Mouse (Mus musculus) spleen, postnatal 36 days (tissue): Measurements from ENCODE around the gene Tamm41.

ENCODE experiments used
- DNase-seq, 2 experiments: peaks; one replicate each; pipeline ENCODE4 v3.0.0; 2022; ENCODE audit warnings: low spot score in 2 of 2, mixed read lengths in 1 of 2

Gene Tamm41

DNA sequence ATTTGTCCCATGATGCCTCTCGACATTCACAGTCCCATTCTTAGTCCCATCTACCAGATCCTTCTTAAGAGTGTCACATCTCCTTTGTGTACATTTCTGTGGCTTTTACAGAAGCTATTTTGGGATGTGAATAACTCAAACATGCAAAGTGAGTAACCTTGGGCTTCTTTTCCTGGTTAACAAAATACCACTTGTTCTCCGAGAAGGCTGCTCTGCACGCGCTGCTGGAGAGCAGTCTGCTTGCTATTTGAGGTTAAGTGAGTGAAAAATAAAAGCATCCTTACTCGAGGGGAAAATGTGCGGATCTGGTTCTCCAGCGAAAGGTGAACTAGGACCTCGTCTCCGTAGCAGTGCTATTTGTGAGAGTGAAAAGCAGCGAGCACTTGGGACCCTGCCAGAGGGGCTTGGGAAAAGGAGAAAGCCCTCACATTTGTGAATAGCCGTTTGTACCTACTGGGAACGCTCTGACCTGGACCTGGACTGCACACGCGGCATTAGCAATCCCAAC lies 10.1 kb downstream of the Tamm41 start:
- DNase-seq = no peak

DNA sequence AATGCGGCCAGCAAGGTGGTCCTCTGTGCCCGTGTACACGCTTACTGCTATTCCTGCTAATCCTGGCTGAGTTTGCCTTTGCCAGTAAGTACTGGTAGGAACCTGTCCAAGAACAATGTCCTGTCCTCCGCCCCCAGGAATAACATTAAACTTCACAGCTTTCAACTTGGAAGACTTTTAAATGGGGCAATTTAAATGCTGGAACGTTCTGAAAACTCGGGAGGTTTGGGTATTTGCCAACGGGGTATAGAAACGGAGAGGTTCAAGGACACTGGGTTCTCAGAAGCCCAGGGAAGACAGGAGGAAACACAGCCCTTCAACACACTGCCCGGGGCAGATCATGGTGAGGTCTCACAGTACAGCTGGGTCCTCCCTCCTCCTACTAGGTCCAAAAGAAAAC lies 14.8 kb downstream of the Tamm41 start:
- DNase-seq = no peak

DNA sequence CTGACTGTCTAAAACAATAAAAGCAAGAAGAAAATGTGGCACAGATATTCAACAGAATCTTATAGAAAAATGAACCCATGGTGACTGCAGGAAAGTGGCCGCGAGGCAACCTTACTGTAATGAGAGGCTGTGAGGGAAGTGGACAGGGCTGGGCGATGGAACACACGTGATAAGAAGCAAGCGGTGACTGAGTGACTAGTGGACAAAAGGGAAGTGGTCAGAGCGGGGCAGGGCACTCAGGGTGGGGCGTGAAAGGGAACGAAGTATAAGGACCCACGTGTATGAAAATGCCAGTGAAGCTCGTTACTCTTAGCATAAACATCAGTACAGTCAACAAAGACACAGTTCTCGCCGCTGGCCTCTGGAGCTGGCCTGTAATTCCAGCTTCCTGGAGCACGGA lies 22.2 kb downstream of the Tamm41 start:
- DNase-seq = peak in 1 of 2 experiments; percentile 18

DNA sequence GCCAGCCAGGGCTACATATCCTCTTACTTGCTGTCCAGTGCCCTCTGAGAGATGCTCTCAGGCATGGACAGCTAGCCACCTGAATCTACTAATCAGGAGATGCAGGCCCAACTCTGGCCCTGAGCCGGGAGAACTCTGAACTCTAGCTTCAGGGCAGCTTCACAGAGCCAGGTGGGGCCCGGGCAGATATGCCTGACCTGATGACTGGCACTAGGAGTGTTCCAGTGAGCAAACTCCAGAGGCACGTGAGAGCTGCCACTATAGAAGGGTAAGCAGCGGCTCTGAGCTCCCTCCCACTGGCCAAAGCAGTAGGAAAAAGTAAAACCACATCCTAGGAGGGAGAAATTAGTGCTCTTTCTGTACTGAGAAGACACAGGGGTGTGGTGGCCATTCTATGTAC lies 24.1 kb downstream of the Tamm41 start:
- no peak for DNase-seq

DNA sequence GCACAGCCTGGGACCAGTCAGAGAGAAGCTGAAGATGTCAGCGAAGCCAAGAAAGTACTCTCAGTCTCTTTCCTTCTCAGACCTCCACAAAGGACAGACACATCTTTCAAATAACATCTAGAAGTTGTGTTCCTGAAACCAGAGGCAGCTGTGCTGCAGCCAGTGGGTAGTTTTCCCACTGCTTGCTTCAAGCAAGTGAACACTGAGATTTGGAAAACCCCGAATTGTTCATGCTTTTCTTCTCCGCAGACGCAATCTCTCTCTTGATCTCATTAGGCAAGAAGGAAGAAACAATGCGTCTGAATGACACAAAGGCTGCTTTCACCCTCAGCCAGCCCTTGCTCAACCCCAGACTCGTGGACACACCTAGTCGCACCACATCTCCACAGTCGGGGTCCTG lies 25.9 kb downstream of the Tamm41 start:
- DNase-seq = no peak

DNA sequence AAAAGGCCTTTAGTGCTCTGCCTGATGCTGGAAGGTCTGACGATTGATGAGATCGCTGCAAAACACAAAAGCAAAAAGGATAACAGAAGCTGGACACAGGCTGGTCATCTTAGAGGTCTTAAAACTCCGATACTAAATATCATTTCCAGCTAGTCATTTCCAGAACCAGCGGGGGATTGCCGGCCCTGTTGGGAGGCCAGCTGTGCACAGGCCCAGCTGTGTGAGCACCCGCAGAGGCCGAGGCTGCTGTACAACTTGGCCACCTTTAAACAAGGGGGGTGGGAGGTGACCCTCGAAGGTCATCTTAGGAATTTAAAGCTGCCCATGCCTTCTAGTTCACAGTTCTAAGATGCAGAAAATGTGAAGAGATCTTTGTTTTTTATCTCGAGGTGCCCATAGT lies 26.9 kb downstream of the Tamm41 start:
- DNase-seq = no peak

DNA sequence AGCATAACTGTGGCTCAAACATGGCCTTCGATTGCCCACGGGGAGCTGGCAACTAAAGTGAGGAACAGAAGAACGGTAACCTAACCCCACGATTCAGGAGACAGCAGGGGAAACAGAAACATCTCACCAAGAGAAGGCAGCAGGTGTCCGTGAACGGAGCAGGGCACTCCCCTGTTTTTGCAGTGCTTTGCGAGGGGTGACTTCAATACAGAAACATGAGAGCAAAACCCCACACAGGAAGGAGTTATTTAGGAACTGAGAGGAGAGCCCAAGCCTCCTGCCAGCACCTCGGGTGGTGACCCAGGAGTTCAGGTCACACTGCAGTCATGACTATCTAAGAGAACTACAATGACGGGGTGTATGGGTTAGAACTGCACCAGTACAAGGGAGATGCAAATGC lies 27.4 kb downstream of the Tamm41 start:
- DNase-seq = no peak

DNA sequence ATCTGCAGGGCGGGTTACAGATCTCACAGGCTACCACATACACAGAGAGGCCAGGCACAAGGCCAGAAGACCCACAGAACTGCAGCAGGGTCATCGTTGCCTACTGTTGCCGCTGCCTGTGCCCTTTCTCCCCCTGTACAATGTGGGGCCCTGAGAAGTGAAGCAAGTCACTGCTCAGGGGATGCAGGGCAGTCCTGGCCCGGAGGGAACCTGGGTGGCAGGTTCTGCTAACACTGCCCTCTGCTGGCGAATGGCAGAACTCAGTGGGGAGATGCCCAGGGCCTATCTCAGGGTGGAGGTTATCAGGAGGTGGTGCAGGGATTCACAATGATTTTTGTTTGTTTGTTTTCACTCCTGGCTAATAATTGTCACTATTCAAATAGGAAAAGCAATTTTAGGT lies 29.9 kb downstream of the Tamm41 start:
- peak; percentile 54 to 63 for DNase-seq

DNA sequence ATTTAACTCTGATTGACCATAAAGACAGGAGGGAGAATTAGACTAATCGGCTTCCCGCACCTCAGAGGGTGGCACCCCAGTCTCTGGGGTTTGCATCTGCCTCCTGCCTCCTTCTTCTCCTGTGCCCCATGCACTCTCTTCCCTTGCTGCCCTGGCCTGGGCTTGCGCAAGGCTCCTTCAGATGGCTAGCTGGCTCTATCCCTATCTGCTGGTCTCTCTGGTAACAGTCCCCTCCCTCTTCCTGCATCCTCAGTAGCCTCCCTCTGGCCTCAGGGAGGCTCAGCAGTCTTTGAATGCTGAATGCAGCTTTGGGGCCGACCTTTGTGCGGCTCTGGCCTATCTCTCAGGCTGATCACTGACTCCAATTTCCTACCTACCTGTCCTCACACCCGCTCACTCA lies 30.7 kb downstream of the Tamm41 start:
- DNase-seq = no peak

DNA sequence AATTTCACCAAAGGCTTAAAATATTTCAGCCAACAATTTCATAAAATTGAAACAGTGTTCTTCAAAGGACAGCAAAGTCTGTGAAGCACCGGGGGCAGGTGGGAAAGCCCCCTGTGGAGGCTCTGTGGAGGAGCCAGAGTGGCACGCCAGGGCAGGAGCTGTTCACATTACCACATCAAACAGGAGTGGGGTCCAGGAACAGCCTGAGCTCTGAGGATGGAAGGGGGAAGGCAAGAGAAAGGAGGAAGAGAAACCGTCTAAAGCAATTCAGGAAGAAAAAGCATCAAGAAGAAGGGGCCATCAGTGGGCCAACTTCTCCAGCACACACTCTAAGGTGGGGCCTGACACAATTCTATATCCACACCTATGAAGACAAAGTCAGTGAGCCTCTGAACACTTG lies 31.6 kb downstream of the Tamm41 start:
- DNase-seq = no peak

DNA sequence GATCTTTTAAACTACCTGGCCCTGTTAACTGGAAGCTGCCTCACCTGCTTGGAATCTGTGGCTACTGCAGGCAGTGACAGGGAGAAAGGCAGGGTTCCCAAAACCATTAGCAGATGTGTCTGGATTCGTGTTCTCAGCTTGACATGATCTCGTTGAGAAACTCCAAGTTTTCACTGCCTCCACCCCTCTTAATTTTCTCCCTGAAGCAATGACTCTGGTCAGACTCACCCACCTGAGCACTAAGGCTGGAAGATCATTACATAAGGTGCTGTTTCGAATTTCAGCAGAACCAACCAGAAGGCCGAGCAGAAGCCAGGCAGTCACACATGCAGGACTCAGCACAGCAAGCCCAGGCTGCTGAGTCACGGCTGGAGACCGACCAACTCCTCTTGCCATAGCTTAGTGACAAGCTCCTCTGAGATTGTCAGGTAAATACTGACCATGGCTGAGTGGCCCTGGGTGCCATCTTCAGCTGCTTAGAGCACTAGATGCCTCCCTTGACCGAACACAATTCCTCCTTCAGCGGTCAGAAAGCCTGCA lies 32.3 kb downstream of the Tamm41 start:
- DNase-seq = no peak

DNA sequence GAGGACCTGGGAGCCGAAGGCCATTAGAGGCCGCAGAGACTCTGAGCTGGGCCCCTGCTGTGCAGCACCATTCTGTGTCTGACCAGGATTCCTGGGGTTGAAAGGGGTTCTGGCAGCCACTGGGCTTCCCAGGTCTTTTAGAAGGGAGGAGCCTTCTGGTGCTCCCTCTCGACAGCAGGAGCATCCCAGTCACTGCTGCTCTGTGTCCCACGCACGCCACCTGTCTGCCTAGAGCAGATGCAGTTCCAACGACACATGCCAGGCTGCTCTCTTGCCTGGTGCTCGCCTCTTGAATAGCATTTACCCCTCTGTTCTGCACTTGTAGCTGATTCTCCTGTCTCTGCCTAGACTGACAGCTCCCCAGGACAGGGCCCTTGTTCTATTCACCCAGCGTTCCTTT lies 33.0 kb downstream of the Tamm41 start:
- no peak for DNase-seq

DNA sequence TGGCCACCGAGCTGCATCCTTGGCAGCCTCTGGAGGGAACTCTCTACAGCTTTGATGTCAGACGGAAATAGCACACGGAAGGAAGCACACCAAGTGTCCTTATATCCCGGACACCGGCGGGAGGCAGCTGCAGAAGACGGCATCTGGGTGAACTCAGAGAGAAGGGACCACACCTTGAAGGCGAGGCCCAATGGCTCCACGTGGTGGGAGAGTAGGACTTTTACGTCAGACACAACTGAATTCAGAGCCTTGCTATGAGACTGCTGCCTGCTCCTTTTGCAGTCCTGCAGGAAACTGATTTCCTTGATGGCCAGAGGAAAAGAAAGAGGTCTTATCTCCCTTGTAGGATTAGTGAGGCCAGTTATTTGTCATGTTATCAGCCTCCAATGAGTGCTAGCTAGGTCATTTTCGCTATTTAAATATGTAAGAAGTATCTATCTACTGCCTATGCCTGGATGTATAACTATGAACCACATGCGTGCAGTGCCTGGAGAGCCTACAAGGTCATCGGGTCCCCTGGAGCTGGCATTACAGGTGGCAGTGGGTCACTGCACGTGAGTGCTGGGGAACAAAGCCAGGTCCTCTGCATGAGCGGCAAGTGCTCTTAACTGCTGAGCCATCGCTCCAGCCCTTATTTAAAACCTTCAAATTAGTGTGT lies 39.2 kb downstream of the Tamm41 start:
- no peak for DNase-seq

DNA sequence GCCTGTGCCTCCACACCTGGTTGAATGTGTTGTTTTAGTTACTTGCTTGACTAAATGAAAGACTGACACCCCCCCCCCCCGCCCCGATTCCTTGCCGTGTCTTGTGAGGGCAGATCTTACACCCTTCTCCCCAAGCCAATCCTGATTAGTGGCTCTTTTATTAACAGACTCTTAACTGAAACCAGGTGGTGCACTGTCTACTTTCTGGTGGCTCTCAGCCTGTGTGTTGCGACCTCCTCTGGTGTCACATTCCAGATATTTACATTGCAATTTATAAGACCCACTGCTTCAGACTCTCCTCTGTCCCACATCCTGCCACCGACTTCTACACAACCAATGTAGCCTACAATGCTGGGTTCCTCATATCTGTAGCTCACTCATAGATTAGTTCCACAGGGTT lies 40.2 kb downstream of the Tamm41 start:
- no peak for DNase-seq

DNA sequence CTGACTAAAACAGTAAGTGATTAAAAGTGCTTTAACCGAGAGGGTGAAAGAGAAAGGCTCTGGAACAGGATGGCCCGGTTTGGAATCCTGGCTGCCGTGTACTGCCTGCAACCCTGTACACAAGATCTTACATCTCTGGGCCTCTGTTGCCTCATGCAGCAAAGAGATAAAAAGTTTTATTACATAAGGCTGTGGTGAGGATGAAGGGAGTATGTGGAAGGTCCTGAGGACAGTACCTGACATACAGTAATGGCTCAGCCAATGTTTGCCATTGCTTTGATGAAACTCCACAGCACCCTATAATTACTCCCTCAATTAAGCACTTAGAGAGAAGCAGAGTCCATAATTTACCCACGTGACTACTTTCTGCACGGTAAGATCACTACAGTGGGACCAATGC lies 40.8 kb downstream of the Tamm41 start:
- DNase-seq = no peak

DNA sequence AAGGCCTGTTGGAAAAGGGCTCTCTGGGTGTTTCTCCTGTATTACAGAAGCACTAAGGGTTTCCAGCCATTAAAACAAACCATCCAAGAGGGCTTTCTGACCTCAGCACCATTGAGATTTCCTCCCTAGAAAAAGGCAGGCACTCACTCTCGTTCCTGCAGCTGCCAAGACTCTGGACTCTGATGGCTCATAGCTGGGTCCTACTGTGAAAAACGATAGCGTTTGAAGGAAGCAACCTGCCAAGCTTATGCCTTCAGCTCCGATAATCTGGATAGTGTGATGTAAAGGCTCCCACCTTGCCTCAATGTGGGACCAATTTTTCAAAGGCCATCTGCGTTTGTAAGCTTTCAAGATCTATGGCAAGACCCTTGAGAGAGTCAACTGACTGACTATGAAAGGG lies 43.6 kb downstream of the Tamm41 start:
- DNase-seq = no peak

DNA sequence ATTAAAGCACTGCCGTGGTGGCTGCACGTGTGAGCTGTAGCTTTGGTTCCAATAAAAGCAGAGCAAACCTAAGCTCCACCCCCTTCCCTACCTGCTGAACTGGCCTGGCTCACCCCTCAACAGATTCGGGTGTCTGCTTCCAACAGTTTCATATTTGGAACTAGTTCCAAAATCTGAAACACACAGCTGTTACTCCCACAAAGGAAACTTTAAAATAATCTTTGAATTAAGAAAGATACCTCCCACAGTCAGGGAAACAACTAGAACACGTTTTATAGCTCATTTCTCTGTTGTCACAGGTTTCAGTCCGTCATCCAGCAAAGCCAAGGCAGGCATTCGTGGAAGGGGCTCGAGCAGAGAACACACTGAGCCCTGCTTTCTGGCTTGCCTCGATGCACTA lies 44.0 kb downstream of the Tamm41 start:
- no peak for DNase-seq

DNA sequence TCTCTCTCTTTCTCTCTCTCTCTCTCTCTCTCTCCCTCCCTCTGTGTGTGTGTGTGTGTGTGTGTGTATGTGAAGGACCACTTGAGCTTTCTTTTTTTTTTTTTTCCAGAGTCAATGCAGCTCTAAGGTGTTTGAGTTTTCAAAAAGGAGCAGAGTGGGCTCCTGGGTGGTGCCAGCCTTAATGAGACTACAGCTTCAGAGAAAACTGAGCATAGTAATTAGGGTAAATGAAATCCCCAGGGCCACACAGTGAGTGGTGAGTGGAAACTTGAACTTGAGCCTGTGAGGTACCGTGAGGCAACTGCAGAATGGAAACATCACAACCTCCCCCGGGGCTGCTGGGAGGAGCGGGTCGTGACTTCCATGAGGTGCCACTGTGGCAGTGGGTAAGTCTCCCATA lies 45.8 kb downstream of the Tamm41 start:
- DNase-seq = peak in 1 of 2 experiments; percentile 40

DNA sequence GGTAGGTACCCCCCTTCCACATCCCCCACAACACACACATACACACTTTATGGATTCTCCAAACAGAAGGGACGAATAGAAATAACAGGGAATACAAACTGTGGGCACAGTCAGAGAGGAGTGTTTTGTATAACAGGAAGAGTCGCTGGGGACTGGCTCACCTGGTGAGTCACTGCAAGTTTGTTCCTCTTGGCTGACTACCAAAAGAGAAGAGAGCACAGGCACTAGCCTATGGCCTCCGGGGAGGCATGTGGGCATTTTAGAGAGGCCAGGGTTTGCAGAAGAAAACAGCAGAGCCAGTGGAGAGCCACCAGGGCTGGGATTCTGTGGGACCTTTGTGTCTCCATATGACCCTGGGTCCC lies 49.1 kb downstream of the Tamm41 start:
- DNase-seq = peak; percentile 59 to 61

DNA sequence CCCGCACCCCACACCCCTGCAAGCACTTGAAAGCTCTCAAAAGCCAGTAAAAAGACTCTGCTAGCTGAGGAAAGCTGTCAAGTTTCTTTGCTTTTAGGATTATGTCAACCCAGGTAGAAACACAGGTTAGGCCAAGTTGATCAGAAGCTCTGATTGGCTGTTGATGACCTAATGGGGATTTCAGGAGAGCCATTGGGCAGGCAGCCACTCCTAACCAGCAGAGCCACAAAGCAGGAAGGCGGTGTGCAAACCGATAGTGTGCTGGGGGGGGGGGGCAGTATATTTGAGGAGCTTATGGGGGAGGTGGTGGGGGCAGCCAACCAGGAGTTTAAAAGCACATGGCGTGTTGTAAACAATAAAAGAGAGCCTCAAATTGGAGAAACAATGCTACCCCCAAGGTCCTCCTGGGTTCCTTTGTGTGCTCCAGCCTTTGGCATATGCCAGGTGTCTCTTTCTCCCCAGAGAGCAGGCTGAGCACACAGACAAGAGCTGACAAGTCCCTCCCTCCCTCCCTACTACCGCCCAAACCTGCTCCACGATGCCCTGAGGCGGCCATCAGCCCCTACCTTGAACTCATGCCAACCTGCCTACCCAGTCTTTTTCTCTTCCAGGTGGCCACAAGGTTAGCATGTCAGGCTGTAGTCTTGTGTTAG lies 49.6 kb downstream of the Tamm41 start:
- no peak for DNase-seq

DNA sequence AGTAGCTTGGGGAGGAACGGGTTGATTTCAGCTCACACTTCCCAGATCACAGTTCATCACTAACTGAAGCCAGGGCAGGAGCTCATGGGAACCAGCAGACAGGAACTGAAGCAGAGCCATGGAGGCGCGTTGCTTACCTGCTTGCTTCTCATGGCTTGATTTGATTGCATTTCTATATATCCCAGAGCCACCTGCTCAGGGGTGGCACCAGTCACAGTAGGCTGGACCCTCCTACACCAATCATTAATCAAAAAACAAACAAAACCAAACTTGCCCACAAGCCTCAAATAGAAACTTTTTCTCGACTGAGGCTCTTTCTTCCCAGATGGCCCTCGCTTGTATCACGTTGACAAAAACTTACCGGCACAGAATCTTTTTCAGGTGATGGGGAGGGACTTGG lies 55.0 kb downstream of the Tamm41 start:
- DNase-seq = no peak

DNA sequence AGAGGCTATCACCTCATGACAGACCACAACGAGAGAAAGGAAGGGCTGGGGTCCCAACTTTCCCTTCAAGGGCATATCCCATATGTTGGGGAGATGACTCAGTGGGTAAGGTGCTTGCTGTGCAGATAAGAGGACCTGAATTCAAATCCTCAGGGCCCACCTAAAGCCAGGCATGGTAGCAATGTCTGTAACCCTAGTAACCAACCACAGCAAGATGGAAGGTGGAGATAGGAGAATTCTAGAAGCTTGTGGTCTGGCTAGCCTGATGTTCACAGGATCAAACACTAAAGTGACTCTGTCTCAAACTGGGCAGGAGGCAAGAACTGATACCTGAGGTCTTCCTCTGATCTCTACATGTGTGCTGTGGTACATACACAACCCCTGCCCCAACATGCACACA lies 58.0 kb downstream of the Tamm41 start:
- no peak for DNase-seq

DNA sequence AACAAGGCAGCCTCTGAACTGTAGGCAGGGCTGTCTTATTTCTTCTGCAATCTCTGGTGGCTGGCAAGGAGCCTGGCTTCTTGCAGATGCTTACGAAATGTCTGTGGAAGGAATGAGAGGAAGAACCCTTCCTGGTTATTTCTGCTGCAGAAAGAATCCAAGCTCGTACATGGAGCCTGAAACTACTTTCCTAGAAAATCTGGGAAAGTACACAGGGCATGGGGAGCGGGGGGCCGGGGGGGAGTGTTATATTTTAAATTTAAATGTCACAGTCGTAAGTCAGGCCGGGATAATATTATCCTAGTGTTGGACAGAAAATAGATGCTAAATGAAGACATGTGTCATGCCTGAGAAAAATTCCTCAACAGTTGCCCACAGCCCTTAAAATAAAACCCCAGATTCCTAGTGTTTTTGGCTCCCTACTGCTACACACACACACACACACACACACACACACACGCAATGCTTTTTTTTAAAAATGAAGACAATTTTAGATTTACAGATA lies 60.7 kb downstream of the Tamm41 start:
- no peak for DNase-seq
